Mouse (Mus musculus) heart, adult 11 months (tissue): ENCODE measurements around the gene Lztfl1.

Experiments used
- DNase-seq: peaks from one replicate; pipeline ENCODE4 v3.0.0; 2022

The Lztfl1 gene

DNA sequence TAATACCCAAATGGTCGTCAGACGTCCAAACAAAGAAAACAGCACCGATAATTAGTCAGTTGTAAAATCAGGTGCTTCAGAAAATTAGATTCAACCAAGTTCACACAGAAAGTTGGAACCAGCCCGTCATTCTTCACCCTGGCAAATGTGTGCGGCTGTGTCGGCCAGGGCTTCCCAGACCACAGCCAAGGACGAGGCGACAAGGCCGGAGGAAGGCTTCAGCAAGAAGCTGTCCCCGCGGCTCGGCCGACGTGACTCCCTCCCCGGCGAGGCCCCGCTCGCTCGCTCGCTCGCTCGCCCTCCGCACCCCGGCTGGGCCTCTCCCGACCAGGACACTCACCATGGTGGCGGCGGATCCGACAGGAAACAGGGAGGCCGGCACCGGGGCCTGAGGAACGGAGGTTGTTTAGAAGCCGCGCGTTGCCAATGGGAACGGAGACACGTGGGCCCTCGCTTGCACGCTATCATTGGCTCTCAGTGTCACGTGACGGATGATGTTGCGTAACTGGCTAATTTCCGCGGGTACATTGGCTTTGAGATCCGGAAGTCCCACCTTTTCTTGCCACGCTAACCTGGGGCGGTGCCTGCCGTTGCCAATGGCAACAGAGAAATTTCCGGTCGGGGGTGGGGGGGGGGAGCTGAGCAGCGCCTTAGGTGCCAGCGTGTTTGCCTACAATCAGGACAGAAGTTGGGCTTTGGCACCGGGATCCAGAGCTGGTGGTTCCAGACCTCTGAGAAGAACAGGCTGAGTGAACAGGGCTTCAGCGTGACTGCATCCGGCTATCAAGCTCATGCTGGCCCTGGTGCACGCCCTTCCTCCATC is at the start of gene Lztfl1:
Gene Lztfl1, minus strand, starts transcription at position 512 of the 823 bp plus-strand sequence.
- peak; percentile 100 for DNase-seq

DNA sequence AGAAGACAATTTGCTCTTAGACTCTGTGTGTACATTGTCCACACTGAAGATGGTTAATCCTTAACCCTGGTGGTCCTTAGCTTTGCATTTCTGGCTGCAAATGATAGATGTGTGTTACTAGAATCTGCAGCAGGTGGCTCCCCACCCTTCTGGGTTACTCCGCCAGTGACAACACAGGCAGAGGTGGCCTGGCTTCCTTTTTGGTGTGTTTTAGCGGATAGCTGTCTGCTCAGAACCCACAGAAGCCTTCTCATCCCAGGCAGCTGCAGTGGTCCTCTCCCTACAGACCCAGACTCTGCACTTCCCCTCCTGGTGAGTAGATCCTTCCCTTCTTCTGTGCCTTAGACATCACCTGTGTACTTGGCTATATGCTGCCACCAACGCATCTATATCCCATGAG is 49.5 kb upstream of the Lztfl1 start:
- no peak for DNase-seq

DNA sequence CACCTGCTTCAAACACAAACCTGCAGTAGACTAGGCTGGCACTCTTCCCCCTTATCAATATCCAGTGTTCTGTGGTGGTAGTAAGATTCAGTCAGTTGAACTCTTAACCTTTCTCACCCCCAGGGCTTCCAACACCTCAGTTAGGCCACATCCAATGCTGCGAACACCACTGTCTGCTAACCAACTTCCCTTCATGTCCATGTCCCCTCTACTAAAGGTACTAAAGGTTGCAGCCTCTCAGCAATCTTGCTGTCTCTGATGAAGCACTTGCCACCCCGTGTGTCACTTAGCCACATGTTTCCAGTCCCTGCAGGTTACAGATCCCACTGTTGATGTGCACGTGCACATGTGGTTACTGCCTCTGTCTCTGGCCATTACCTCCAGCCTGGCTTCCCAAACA is 46.3 kb upstream of the Lztfl1 start:
- DNase-seq = no peak

DNA sequence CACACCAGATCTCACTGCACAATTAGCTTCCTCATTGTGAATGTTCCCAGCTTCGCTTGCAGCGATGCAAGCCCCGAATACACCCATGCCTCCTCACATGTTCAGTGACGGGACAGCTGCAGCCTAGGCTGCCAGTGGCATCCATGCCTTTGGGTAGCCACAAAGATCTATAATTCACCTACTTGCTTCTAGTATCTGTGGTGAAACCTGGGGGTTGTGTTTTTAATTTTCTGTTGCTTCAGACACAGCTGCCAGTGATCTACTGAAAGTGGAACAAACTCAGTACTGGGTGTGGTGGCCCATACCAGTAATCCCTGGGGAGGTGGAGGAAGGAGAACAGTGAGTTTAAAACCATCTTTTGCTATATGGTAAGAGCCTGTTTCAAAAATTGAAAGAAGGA is 45.4 kb upstream of the Lztfl1 start:
- DNase-seq = peak; percentile 90

DNA sequence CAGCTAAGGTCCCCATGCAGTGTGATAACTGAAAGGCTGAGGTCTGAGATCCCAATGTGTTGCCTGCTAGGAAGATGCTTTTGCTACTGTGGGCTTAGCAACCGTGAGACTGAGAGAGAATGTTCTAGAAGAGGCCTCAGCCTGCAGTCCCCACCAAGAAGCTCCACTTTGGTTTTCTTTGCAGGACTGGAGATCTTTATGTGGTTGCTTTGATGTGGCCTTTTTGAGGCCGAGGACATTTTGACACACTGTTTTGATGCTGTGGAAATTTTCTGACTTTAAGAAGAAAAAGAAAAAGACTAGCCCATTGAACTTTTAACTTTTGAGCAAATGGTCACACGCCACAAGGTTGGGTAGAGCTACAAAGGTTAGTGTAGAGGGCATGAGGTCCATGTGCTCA is 43.3 kb upstream of the Lztfl1 start:
- DNase-seq = peak; percentile 50

DNA sequence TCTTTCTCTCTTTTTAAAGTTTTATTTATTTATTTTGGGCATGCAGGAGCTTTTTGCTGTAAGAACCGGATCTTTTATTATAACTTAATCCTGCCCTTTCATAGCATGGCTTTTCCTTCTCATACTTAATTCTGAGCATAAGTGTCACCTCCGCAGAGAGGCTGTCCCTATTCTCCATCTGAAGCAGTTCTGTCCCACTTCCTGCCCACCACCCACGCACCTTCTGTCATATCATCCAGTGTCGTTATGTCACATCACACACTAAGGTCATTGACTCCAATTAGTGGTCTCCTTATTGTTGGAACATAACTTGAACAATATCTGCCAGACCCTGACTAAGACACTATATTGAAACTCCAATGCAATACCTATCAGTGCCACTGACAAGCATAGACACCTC is 41.1 kb upstream of the Lztfl1 start:
- DNase-seq = peak; percentile 58

DNA sequence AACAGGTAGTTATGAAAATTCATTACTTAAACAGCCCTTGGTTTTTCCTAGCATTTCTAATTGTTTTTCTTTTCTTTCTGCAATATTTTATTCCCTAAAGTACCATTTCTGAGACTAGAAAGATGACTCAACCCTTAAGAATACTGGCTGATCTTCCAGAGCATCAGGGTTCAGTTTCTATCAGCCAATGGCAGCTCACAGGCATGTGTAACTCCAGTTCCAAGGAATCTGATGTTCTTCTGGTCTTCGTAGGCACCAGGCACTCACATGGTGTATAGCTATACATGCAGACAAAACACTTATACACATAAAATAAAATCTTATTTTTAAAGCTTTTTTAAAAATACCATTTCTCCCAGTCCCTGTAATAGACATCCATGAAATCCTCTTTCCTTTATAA is 40.7 kb upstream of the Lztfl1 start:
- DNase-seq = peak; percentile 68

DNA sequence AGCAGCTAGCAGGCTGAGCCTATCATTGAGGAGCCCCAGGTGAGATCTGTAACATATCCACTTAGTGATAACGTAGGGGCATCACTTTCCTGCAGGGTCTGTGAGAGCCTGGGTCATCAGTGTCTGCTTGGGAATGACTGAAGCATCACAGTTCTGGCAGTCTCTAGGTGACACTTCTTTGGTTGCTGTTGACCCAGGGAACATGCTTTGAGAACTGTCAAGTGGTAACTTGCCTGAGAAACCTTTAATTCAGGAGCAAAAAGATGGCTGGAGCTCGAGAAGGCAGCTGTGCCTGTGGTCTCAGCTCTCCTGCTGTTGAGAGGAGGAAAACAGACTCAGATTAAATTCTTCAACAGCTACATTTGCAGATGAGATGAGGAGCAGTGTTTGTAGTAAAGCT is 39.8 kb upstream of the Lztfl1 start:
- peak; percentile 34 for DNase-seq

DNA sequence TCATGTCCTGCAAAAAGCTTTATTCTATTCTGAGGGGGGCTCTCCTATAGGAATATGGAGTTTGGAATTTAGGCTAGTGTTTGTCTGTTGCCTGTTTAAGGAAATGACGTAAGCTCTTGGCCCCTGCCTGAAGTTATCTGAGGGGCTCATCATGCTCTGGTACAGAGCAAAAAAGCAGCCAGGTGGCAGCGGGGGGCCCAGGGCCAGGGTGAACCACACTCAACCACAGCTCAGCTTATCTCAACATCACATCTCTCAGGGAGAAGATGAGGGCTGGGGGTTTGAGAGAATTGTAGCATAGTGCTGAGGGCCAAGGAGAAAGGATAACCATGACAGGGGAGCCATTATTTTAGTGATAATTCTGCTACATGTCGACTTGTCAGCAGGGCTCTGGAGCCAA is 39.3 kb upstream of the Lztfl1 start:
- peak; percentile 44 for DNase-seq

DNA sequence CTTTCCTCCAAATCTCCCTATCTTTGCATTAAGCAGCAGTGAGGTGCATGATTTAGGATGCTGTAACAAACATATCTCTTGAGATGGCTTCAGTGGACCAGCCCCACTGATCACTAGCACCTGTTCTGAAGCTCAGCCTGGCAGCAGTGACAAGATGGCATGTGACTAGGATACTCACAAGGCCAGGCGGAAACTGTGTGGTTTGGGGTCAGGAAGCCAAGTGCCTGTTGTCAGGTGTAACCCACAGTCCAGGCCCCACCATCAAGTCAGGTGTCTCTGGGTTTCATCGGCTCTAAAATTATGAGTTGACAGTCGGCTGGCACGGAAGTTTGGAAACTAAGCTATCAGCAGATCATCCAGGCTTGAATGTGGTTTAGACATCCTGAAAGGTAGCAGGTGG is 36.8 kb upstream of the Lztfl1 start:
- DNase-seq = peak; percentile 91

DNA sequence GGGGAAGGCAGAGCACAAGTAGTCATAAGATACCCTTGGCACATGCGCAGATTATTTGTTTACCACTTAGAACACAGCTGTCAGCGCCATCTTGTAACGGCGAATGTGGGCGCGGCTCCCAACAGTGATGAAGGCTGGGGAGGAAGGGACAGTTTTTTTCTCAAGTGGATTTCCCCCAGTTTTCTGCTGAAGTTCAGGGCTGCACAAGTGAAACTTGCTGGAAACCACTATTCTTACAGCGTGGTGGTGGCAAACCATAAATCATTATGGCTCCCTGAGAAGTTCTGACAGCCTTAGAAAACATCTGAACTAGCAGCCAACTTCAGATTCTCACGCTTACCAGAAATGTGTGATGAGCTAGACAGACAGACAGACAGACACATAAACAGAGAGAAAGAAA is 32.2 kb upstream of the Lztfl1 start:
- DNase-seq = peak; percentile 59

DNA sequence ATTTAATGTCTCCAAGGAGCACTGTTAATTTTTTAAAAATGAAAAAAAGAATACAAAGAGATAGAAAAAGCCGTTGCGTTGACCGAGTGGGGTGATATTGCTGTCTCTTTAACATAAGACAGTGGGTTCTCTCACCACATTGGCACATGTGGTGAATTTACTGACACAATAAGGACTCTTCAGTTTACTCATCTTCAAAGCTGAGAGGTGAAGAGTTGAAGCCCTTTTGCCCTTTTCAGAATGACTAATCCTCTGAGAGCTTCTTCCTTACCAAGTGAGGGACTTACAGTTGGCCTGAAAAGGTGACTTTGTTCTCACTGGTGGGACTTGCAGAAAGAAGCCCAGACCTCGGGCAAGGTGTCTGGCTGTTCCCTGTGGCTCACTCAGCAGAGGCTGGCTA is 23.3 kb upstream of the Lztfl1 start:
- DNase-seq = no peak

DNA sequence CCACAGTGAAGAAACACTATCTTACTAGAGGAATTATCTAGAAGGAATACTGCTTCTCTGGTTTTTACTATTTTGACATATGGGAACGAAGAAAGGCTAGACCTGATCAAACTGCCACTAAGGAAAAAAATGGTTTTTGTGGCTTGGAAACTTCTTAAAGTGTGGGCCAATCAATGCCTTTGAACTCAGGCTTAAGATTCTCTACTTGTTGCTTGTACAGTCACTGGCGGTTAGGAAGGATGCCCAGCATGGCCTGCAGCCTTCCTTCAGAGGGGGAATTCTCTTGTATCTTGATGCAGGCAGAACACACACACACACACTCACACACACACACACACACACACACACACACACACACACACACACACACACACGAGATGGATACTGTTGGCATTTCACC is 16.6 kb upstream of the Lztfl1 start:
- no peak for DNase-seq

DNA sequence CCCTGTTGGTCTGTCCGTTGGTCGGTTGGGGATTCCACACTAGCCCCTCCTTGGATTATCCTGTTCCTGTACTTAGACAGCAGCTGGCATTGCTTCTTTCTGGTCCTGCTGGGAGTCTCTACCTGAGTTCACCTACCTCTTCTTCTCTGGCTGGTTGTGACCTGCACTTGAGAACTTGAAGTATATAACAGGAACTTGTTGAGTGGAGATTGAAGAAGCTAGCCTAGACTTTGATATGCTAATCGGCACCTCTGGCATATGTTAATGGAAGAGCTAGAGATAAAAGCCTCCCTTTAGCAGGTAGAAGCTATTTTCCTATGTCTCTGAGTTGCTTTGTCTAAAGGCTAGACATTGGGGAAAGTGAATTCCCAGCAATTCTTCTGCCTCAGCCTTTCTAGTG is 13.8 kb upstream of the Lztfl1 start:
- no peak for DNase-seq

DNA sequence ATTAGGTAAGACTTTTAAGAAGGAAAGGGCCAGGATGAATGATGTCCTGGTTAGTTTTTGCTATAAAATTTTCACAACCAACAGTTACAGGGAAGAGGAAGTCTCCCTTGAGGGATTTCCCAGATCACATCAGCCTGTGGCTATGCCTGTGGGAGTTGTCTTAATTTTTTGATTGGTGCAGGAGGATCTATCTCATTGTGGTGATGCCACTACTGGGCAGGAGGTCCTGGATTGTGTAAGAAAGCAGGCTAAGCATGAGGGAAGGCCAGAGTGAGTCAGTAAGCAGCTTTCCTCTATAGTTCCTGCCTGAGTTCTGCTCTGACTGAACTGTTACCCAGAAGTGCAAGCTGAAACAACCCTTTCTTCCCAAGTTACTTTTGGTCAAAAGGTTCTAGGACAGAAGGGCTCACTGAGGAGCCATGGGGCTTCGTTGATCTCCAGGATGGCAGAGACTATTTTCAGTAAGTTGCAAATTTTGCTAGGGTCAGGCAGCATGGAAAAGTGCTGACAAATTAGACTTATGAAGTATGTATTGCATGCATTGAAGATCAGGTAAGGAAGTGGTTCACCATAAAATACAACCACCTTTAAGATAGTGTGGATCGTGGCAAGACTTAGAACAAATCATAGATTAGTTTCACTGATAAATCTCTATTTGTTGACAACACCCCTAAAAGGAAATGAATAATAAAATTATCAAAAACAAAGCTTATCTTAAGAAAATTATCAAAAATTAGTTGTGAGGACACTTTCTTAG is 5.4 kb upstream of the Lztfl1 start:
- peak; percentile 23 for DNase-seq

DNA sequence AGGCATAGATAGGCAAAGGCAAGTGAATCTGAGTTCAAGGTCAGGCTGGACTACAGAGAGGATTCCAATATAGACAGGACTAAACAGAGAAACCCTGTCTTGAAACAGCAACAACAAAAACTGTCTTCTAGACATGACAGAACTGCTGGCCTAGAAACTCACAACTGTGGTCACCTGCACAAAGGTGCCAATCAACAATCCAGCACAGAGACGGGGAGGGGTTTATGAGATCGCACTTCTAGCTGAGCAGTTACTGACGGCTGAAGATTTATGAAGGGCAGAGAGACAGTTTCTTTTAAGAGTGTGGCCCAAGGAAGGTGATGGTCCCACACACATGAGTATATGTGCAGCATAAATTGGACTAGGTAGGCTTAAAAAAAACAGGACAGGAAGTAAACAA is 1.2 kb downstream of the Lztfl1 start:
- peak; percentile 30 for DNase-seq

DNA sequence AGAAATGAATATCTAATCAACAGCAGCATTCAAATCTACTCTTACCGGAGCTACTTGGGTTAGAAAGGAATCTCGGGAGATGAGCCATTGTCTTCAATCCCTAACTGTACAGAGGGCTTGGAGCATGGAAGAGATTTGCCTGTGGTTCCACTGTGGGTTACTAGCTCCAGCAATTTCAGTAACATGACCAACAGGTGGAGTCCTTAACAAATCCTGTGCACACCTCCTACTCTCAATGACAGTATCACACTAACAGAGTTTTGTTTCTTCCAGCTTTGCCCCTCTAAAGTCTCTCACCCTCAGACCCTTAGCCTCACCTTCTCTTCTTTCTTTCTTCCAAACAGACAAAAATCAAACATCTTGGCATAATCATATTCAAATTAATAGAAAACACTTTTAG is 4.4 kb downstream of the Lztfl1 start:
- no peak for DNase-seq

DNA sequence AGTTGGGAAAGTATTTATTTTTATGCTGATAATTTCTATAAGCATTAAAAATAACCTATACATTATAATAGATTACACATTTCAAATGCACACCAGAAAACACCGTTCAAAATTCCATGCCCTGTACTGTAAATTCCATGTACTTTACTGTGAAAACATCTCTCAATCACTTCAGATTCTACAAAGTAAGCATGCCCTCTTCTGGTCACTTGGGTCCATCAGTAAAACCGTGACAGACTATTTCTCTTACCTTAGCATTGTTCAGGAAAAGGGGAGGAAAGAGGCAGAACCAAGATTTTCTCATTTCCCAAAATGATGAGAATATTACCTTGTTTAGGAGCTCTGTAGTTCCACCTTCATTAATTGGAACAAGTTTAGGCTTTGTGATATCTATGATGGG is 8.3 kb downstream of the Lztfl1 start:
- no peak for DNase-seq

DNA sequence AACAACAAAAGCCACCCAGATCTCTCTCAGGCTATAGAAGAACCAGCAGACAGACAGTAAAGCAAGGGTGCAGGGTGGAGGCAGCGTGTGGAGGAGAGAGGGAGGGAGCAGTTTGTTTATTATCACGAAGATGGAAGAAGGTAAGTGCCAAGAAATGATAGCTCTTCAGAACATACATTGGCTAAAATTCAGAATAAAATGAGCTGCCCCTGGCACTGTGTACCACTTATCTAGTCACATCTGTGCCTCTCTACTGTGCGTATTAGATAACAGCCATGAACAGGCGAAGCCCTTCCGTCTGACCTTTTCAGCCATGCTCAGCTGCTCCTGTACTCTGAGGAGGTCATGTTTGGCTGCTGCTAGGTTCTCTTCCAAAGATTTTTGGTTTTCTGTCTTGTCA is 15.7 kb downstream of the Lztfl1 start:
- DNase-seq = no peak

DNA sequence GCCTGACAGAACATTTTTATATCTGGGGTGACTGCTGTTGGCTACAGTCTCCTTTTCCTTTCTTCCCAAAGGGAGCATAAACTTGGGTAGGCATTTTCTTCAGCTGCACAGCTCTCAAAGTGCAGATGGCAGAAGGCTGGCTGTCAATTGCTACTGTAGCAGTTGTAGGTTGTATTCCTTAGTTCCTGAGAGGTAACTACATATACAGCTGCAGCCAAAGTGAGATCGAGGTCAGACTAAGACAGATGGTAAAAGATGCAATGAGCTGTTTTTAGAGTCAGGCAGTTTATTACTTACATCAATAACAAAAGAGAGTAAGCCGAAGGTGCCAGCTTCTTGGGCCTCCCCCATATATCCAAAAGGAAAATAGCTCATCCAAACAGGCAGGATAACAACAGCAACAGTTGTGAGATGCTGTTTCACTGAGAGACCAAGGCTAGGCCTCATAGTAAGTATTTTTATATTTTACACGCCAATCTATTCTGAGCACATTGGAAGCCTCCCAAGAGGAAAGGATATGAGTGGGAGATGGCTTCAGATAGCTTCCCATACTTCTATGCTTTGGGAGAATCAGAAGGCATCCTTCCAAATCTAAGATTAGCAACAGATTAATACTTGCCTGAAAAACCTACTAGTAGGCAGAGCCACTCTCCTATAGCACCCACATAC is 21.7 kb downstream of the Lztfl1 start:
- peak; percentile 48 for DNase-seq

DNA sequence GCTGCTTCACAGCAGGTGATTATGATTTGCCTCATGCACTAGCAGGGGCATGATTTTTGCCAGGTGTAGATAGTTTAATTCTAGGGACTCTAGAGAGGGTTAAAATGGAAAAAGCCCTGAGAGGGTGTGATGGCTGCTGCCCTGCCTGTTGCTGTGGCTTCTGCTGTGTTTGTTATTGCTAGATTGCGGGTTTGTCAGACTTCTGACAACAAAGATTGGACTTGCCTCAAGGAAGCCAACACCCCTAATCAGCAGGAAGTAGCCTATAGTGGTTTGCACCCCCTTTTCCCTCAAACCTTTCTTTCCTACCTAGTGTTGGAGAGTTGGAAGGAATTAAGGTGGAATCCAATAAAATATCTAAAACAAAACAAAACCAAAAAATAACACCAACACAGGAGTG is 29.3 kb downstream of the Lztfl1 start:
- DNase-seq = peak; percentile 61

DNA sequence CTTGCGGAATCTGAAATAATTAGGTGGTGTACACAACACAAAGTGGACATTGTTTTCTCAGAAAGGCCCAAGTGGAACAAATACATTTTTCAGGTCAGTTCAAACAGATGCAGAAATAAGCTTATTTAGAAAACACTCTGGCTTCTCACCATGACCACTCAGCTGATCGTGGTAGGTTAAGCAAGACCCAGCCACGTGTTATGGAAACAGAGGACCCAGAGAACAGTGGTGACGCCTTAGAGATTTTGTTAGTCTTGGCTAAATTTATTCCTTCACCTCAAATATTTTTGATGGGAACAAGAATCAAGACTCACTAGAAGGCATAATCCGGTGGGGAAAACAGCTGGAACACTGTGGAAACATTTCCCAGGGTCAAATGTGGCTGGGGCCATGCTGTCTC is 31.3 kb downstream of the Lztfl1 start:
- peak; percentile 59 for DNase-seq

DNA sequence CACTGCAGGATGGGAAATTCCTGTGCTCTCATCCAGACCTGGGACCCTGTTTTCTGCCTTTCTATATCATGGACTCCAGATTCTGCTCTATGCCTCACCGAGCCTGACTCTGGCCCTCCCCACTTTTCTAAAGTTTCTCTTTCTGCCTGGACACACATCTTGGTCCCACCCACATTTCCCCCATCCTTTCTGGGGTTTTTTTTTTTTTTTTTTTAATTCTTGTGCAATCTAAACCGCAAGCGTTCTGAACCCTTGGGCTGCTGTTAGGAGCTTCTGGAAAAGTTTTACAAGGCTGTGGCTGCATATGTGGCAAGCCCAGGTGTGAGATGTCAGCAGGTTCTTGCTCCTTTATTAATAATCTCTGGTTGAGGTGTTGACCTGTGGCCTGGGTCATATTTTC is 33.8 kb downstream of the Lztfl1 start:
- DNase-seq = peak; percentile 42

DNA sequence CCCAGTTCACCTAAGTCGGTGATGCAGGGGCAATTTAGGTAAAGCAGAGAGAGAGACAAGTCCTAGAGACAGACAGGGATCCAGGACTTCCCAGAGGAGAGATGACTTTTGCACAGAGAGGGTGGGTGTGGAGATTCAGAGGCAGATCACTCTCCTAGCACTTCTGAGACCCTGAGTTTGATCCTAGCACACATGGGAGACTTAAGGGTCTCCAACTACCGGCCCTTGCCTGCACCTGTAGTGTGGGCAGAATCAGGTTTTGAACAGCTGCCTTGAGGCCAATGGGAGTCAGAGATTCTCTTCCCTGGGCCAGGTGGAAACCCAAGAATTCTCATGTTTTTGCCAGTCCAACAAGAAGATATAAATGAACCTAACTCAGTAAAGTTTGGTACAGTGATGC is 38.3 kb downstream of the Lztfl1 start:
- peak; percentile 9 for DNase-seq
